Mouse (Mus musculus): ENCODE measurements around the gene Zfp872. TPM values are rescaled to one million over a fixed set of nuclear protein-coding genes. Genes with fewer than 3 reads are reported as not detected.
"Not testable (repeated sequence)": the region's sequence is repeated elsewhere in the genome, so short reads cannot be mapped to it uniquely, and the experiment has no call there.

The Zfp872 gene
- polyA plus RNA-seq (2011; ENCODE audit: insufficient read length, low read depth, missing spikeins) = not detected in 2 replicates

GRCm38 (mm10) chr9:22188025-22188611 is at the start of gene Zfp872:
Gene Zfp872 (plus strand): TSS chr9:22188090.
- H3K27ac ChIP-seq (ENCODE audit: insufficient read depth, low read length) = no peak within 1 kb of the TSS
- no peaks in the 10 kb centered on the region for H3K4me1 ChIP-seq (ENCODE audit: control insufficient read depth, insufficient read depth, low read length)
- H3K4me3 ChIP-seq (ENCODE audit: insufficient read depth, low read length) = peak within 1 kb of the TSS; percentile 32; the same call in 1 of the 2 replicates
- TF ChIP-seq CTCF (IDR thresholded peaks at IDR 0.05; ENCODE audit: borderline replicate concordance, insufficient read depth, low read length) = no peak
- TF ChIP-seq POLR2A (IDR thresholded peaks at IDR 0.05; ENCODE audit: low read depth, low read length) = no peak

- no peak for TF ChIP-seq POLR2A (IDR thresholded peaks at IDR 0.05; ENCODE audit: low read depth, low read length)
- peak; percentile 80; the same call in 1 of the 2 replicates for TF ChIP-seq CTCF (IDR thresholded peaks at IDR 0.05; ENCODE audit: borderline replicate concordance, insufficient read depth, low read length)
- H3K4me3 ChIP-seq (ENCODE audit: insufficient read depth, low read length) = no peak overlapping the region
- H3K4me1 ChIP-seq (ENCODE audit: control insufficient read depth, insufficient read depth, low read length) = no peaks in the 10 kb centered on the region
- no peak overlapping the region for H3K27ac ChIP-seq (ENCODE audit: insufficient read depth, low read length)
These were observed 49.4 kb upstream of the Zfp872 start for GRCm38 (mm10) chr9:22138480-22138879.

- Histone ChIP-seq H3K27ac (ENCODE audit: insufficient read depth, low read length) (no peak overlapping the region), H3K4me3 (ENCODE audit: insufficient read depth, low read length) (no peak overlapping the region), H3K4me1 (ENCODE audit: control insufficient read depth, insufficient read depth, low read length) (no peaks in the 10 kb centered on the region)
- TF ChIP-seq CTCF (IDR thresholded peaks at IDR 0.05; ENCODE audit: borderline replicate concordance, insufficient read depth, low read length) (no peak), POLR2A (IDR thresholded peaks at IDR 0.05; ENCODE audit: low read depth, low read length) (no peak)
These were observed 48.1 kb upstream of the Zfp872 start for GRCm38 (mm10) chr9:22139746-22140145.

- TF ChIP-seq CTCF (IDR thresholded peaks at IDR 0.05; ENCODE audit: borderline replicate concordance, insufficient read depth, low read length) = peak; percentile 74
- no peak for TF ChIP-seq POLR2A (IDR thresholded peaks at IDR 0.05; ENCODE audit: low read depth, low read length)
- no peak overlapping the region for H3K4me3 ChIP-seq (ENCODE audit: insufficient read depth, low read length)
- no peaks in the 10 kb centered on the region for H3K4me1 ChIP-seq (ENCODE audit: control insufficient read depth, insufficient read depth, low read length)
- no peak overlapping the region for H3K27ac ChIP-seq (ENCODE audit: insufficient read depth, low read length)
These were observed 44.5 kb upstream of the Zfp872 start for GRCm38 (mm10) chr9:22143108-22144037.

- TF ChIP-seq POLR2A (IDR thresholded peaks at IDR 0.05; ENCODE audit: low read depth, low read length) = no peak
- no peak for TF ChIP-seq CTCF (IDR thresholded peaks at IDR 0.05; ENCODE audit: borderline replicate concordance, insufficient read depth, low read length)
These were observed 43.5 kb upstream of the Zfp872 start for GRCm38 (mm10) chr9:22144304-22144965.

GRCm38 (mm10) chr9:22149426-22150248 is 38.3 kb upstream of the Zfp872 start:
- Histone ChIP-seq H3K27ac (ENCODE audit: insufficient read depth, low read length) (no peak overlapping the region), H3K4me3 (ENCODE audit: insufficient read depth, low read length) (no peak overlapping the region), H3K4me1 (ENCODE audit: control insufficient read depth, insufficient read depth, low read length) (no peaks in the 10 kb centered on the region)
- TF ChIP-seq CTCF (IDR thresholded peaks at IDR 0.05; ENCODE audit: borderline replicate concordance, insufficient read depth, low read length) (no peak), POLR2A (IDR thresholded peaks at IDR 0.05; ENCODE audit: low read depth, low read length) (no peak)

More at GRCm38 (mm10) chr9:22144304-22144965, 43.5 kb upstream of the Zfp872 start:
- Histone ChIP-seq H3K4me3 (ENCODE audit: insufficient read depth, low read length) (no peak overlapping the region), H3K27ac (ENCODE audit: insufficient read depth, low read length) (no peak overlapping the region), H3K4me1 (ENCODE audit: control insufficient read depth, insufficient read depth, low read length) (no peaks in the 10 kb centered on the region)

GRCm38 (mm10) chr9:22150249-22150693 is 37.6 kb upstream of the Zfp872 start:
- H3K4me1 ChIP-seq (ENCODE audit: control insufficient read depth, insufficient read depth, low read length); H3K4me3 ChIP-seq (ENCODE audit: insufficient read depth, low read length); H3K27ac ChIP-seq (ENCODE audit: insufficient read depth, low read length): not testable (repeated sequence)

- Histone ChIP-seq H3K27ac (ENCODE audit: insufficient read depth, low read length) (no peak overlapping the region), H3K4me3 (ENCODE audit: insufficient read depth, low read length) (no peak overlapping the region), H3K4me1 (ENCODE audit: control insufficient read depth, insufficient read depth, low read length) (no peaks in the 10 kb centered on the region)
- TF ChIP-seq CTCF (IDR thresholded peaks at IDR 0.05; ENCODE audit: borderline replicate concordance, insufficient read depth, low read length) (no peak), POLR2A (IDR thresholded peaks at IDR 0.05; ENCODE audit: low read depth, low read length) (no peak)
These were observed 36.9 kb upstream of the Zfp872 start for GRCm38 (mm10) chr9:22150946-22151345.

- Histone ChIP-seq H3K4me1 (ENCODE audit: control insufficient read depth, insufficient read depth, low read length) (no peaks in the 10 kb centered on the region), H3K27ac (ENCODE audit: insufficient read depth, low read length) (no peak overlapping the region), H3K4me3 (ENCODE audit: insufficient read depth, low read length) (no peak overlapping the region)
- no peak for TF ChIP-seq CTCF (IDR thresholded peaks at IDR 0.05; ENCODE audit: borderline replicate concordance, insufficient read depth, low read length)
- no peak for TF ChIP-seq POLR2A (IDR thresholded peaks at IDR 0.05; ENCODE audit: low read depth, low read length)
These were observed 34.1 kb upstream of the Zfp872 start for GRCm38 (mm10) chr9:22153810-22154209.
